Mouse (Mus musculus): ENCODE results near the gene Commd7.

Gene Commd7

DNA sequence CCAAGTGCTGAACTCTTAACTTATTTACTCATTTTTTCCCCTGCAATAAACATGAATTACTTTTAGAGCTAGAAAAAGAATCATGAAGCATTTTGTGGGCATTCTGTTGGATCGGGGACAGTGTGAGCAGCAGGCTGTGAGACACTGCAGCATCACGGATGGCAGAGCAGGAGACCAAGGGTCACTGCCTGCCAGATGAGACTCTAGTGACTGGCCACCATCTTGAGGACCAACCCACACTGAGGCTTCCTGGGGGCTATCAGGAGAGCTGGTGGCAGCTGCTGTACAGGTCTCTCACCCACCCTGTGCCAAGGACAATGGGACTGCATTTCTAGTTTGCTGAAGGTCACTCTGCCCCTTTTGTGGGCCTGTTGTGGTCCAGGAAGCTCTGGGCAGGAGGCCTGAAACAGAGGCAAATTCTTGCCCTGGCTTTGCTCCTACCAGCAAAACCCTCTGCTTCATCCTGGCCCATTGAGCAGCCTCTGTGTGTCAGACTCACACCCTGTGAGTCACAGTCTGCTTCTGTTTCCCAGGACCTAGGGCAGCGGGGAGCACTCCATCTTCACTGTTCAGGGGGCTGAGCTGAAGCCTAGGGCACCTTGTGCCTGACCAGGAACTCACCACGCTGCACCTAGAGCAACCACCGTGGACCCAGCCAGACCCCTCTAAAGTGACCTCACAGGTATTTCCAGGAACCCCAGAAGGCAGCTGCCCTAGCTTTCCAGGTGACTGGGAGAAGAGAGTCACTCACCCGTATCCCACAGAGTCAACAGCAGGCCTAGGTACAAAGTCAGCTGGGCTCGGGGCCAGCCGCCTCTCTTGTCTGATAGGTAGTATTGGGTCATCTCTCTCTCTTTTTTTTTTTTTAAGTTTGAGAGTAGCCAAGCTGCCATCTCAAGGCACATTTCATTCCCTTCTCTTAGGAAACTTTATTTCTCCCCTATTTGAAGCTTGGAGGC, 40.2 kb downstream of the Commd7 start:
- ATAC-seq (ENCODE audit: insufficient number of reproducible peaks, low FRiP score, low TSS enrichment), result peak; percentile 21

DNA sequence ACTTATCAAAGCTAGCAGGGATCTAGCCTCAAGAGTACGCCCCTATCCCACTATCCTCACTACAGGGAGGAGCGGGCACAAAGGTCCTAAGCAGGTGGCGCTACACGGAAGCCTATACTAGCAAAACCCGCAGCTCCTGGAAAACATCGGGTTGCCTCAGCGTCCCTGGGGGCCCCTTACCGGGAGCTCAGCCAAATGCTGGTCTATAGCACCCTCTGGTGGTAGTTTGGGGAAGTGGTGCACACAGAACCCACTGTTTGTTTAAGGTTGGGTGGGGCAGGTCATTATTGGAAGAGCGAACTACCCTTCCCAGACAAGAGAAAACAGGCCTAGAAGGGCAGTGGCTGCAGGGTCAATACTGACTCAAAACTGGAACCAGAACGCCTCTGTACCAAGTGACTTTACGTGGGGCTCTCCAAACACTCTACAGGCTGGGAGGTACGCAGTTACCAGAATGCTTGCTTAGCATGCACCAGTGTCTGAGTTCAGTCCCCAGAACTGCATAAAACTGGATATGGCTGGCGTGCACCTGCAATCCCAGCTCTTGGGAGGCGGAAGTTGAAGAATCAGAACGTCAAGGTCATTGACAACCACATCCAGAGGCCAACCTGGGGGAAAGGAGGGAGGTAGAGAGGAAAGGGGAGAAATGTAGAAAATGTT, 45.9 kb downstream of the Commd7 start:
- ATAC-seq (ENCODE audit: insufficient number of reproducible peaks, low FRiP score, low TSS enrichment), result peak; percentile 77; the same call in 1 of the 2 replicates

DNA sequence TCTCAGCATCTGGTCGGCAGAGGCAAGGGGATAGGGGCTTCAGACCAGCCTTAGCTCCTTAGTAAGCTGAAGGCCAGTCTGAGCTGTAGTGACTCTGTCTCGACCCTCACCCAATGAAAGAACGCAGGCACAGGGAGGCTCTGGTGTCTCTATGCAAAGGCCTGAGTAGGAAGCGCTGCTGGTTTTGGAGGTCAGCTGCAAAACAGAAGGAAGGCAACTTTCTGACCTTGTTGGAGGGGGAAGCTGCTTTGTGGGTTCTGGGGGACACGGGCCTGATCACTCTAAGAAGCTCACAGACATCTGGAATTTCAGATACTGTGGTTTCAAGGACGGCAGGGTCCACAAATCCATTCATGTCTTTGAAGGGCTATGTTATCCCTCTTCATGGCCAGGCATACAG, 46.6 kb downstream of the Commd7 start:
- no peak for ATAC-seq (ENCODE audit: insufficient number of reproducible peaks, low FRiP score, low TSS enrichment)

DNA sequence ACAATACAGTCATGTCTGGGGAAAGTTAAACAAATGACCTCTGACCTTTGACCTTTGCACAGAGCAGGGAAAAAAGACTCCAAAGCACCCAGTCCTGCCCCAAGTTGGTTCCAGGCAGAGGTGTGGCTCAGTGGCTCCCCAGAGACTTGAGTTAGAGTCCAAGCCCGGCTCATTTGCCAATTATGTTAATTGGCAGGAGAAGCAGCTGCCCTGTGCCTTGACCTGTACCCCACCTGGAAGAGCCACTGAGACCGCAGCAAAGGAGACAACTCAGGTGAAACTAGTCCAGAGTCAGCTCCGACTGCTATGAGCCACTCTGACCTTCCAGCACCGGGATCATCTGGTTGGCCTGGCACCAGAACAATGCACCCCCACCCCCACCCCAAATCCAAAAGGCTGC, 48.2 kb downstream of the Commd7 start:
- ATAC-seq (ENCODE audit: insufficient number of reproducible peaks, low FRiP score, low TSS enrichment), result no peak

DNA sequence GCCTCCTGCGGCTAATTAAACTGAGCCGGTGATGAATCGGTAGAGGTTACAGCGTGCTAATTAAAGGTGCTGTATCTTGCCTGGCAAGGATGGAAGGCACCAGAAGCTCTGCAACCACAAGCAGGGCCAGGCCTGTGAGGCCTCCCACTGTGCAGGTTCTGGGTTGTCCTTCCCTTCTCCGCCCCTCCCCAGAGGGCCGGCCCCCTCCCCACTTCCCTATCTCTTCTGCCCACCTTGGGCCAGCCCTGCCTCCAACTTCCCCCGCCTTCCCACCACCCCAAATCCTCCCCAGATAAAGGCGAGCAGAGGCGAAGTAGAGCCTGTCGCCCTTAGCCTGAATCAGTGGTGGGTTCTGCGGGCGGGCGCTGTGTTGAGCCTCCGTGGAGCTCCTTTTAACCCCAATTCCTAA, 48.9 kb downstream of the Commd7 start:
- no peak for ATAC-seq (ENCODE audit: insufficient number of reproducible peaks, low FRiP score, low TSS enrichment)

DNA sequence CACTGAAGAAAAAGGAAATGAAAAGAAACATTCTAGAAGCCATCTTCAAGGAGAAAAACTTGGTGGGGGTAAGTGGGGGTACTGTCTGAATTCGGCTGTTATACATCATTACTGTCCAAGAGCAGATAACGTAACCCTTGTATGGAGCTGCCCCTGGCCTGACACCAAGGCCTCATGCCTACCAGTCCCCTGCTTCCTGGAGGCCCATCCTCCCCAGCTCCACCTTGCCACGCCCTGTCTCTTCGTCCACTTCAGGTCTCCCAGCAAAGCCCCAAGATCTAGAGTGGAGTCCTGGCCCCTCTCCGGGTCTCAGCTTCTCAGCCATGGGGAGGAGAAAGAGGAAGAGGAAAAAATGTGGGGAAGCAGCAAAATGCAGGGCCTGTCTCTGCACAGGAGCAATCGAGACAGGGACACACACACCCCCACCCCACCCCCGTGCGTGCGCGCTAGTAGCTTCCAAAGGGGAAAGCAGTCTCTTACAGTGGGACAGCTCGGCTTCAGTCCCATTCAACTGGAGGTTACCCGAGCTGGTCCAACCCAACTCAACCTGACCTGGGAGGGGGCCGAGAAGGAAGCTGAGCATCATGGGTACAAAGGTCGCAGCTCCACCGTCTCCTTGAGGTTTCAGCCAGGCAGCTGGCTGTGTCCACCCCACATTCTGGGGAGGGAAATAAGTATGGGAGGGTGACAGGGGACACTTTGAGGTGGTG, 49.5 kb downstream of the Commd7 start:
- ATAC-seq (ENCODE audit: insufficient number of reproducible peaks, low FRiP score, low TSS enrichment), result no peak

DNA sequence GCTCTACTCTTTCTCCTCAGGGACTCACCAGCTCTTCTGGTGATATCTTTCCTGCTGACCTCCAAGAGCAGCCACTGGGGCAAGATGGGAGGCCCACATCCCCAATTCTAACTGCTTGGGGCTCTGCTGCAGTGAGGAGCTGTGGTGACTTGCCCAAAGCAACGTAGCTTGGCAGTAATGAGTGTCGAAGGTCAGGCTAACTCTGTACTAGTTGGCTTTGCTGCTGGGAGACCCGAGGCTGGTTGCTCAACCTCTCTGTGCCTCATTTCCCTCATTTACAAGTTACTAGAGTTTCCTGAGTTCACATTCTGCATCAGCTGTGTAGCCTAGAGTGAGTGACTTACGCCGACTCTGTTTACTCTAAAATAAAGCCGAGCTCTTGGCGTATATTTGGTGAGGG, 51.2 kb downstream of the Commd7 start:
- no peak for ATAC-seq (ENCODE audit: insufficient number of reproducible peaks, low FRiP score, low TSS enrichment)

DNA sequence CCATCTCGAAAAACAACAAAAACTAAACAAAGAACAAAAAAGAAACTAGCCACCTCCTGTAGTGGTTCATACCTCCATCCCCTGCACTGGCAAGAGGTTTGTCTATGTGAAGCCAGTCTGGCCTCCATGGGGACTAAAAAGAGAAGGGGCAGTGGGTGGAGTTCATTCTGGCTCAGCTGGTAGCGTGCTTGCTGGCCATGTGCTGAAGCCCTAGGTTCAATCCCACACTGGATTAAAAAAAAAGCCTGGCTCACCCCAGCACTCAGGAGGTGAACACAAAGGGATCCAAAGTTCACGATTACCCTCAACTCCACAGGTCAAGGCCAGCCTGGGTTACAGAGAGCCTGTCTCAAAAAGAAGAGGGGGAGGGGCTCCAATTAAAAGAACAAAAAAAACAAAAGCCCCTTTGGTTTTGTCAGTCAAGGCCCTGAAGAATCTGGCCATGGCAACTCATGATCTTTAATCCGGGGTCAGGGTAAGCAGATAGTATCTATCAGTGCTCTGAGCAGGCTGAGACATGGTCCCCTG, 52.1 kb downstream of the Commd7 start:
- ATAC-seq (ENCODE audit: insufficient number of reproducible peaks, low FRiP score, low TSS enrichment), result no peak

DNA sequence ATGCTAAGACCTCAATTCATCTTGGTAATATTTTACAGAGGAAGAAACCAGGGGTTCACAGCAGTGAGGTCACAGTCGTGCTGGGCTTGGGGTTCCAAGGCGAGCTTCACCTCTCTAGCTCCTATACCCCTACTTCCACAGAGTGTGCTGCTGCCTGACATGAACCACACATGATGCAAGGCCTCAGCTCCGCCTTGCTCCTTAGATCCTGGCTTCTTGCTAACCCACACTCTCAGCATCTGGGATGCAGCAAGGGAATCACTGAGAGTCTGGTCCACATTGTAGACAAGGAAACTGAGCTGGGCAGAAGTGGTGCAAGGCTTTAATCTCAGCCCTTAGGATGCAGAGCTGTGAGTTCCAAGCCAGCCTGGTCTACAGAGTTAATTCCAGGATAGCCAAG, 52.5 kb downstream of the Commd7 start:
- no peak for ATAC-seq (ENCODE audit: insufficient number of reproducible peaks, low FRiP score, low TSS enrichment)

DNA sequence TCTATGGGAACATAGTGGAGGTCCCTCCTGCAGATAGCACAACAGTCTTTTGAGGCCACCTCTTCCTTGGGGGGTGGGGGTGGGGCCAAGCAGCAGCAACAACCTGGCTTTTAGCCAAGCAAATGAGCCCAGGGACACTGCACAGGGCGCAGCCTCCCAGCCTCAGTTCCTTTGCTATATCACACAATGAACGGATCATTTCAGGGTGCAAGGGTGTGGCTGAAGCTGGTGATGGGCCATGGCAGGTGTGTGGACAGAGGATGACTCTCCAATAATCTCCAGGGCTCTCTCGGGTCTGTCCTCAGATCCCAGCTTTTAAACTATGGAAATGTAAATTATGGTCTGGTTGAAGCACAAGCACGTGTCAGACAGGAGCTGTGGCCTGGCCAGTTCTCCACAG, 55.5 kb downstream of the Commd7 start:
- no peak for ATAC-seq (ENCODE audit: insufficient number of reproducible peaks, low FRiP score, low TSS enrichment)

DNA sequence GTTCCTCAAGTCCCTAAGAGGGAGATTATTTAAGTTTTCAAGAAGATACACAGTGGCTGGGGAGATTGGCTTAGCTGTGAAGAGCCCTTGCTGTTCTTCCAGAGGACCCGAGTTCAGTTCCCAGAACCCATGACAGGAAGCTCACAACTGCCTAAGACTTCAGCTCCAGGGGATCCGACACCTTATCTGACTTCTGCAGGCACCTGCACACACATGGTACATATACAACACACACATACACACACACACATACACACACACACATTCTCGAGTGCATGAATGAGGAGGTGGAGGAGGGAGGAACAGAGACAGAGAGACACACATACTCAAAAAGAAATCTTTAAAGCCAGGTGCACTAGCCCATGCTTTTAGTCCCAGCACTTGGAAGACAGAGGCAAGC, 56.4 kb downstream of the Commd7 start:
- no peak for ATAC-seq (ENCODE audit: insufficient number of reproducible peaks, low FRiP score, low TSS enrichment)

DNA sequence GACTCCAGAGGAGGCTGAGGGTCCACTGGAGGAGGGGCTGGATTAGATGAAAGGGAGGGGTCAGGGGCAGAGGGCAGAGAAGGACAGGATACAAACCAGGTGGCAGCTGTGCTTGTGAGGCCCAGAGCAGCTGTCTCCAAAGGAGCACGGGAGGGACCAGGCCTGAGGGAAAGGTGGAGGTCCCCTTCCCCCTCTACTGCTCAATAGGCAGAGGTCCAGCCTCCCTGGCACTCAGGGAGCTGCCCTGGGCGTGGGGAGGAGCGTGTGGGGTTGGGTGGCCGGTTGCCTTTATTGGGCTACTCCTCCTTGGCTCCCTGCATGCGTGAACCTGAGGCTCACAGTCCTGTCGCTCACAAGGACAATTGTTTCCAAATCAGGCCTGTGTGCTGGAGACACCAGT, 57.0 kb downstream of the Commd7 start:
- no peak for ATAC-seq (ENCODE audit: insufficient number of reproducible peaks, low FRiP score, low TSS enrichment)

DNA sequence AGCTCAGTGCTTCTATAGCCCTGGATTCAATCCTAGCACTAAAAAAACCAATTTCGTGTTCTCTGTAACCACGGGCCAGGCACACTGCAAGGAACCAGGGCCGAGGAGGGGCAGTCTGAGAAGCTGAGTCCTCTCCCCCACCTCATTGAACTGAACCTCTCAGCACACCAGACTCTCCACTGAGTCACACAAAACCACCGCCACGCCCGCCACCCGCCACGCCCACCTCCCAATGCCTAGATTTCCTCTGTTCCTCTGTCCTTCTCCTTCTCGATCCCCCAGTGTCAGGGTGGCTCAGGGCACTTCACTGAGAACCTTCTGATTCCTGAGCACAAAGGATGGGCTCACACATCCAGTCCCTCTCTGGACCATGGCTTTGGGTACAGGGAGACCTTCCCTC, 59.5 kb downstream of the Commd7 start:
- ATAC-seq (ENCODE audit: insufficient number of reproducible peaks, low FRiP score, low TSS enrichment), result no peak

DNA sequence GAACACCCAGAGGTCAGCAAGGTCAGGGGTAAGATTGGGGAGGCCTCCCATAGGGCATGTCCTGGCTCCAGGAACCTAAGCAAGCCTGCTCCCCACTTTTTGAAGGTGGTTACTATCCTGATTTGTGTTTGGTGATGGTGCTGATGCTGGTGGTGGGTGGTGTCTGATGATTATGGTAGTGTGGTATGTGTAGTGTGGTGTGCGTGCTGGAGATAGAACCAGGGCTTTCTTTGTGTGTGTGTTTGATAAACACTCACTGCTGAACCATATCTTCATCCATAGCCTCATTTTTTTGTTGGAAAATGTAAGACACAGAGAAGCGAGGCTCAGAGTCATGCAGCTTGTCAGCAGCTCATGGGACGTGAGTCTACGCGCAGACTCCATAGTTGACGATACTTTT, 64.0 kb downstream of the Commd7 start:
- no peak for ATAC-seq (ENCODE audit: insufficient number of reproducible peaks, low FRiP score, low TSS enrichment)

DNA sequence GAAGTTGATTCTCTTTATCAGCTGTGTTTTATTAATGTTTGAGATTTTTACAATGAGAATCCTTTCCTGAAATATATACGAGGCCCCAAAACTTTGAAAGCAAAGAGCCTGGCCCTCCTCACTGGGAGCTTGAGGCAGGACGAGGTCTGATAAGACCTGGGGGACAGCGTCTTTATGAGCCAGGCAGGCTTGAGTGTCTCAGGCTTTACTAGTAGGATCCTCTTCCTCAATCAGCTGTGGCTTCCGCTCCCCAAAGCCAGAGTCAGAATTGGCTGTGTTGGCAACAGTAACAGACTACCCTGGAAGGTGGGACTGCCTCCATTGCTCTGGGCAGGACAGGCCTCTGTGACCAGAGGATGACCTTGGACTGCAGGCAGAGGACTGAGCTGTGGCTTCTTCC, 64.6 kb downstream of the Commd7 start:
- ATAC-seq (ENCODE audit: insufficient number of reproducible peaks, low FRiP score, low TSS enrichment), result no peak
